Mouse (Mus musculus): ENCODE data around the gene Gm17720. TPM values are rescaled to one million over a fixed set of nuclear protein-coding genes. Genes with fewer than 3 reads are reported as not detected.

Gm17720 gene
- total RNA-seq, 4 experiments from 2014 or later: not detected

- DNase-seq (ENCODE audit: low spot score): no peak
Observed at GRCm38 (mm10) chr8:110039659-110040058, 62.9 kb downstream of the Gm17720 start, which contains the start of gene Chst4. Gene Chst4 (minus strand): TSS chr8:110039740.

- no peak for DNase-seq (ENCODE audit: low spot score)
Observed at GRCm38 (mm10) chr8:110039216-110039615, 63.3 kb downstream of the Gm17720 start.

GRCm38 (mm10) chr8:110036156-110036555, 66.4 kb downstream of the Gm17720 start:
- DNase-seq (ENCODE audit: low spot score): no peak

GRCm38 (mm10) chr8:110034331-110034730, 68.2 kb downstream of the Gm17720 start:
- no peak for DNase-seq (ENCODE audit: low spot score)

GRCm38 (mm10) chr8:110033771-110034170, 68.8 kb downstream of the Gm17720 start:
- peak; percentile 4 for DNase-seq (ENCODE audit: low spot score)

Other genes starting within 250 kb of the Gm17720 start
- gene Phlpp2, start 234.2 kb downstream of the Gm17720 start, total RNA-seq (2022): 1 to 10 TPM; 3.1 to 4.8 (median 4.2) TPM
- under 1 TPM in 2 of 4 experiments, not detected in 2; 0.17 to 0.53 TPM for gene Marveld3, start 140.6 kb downstream of the Gm17720 start, total RNA-seq (2022)
- gene Tat, start 112.3 kb downstream of the Gm17720 start, total RNA-seq (2022): 1 to 10 TPM in 1 of 4 experiments, under 1 TPM in 3; 0.14 to 2.0 (median 0.41) TPM
- 1 to 10 TPM; 2.2 to 7.2 (median 3.2) TPM for gene Chst4, start 63.0 kb downstream of the Gm17720 start, total RNA-seq (2022)
- 1 to 10 TPM; 5.7 to 9.3 (median 7.7) TPM for gene Zfp612, start 23.0 kb downstream of the Gm17720 start, total RNA-seq (2022)
- gene Gm21964, start 1.5 kb downstream of the Gm17720 start, total RNA-seq (2022): not detected
- not detected for gene Calb2, start 65.5 kb upstream of the Gm17720 start, total RNA-seq (2022)
- 1 to 10 TPM; 2.2 to 3.0 (median 2.6) TPM for gene Cmtr2, start 112.9 kb upstream of the Gm17720 start, total RNA-seq (2022)
- under 1 TPM; 0.09 to 0.23 (median 0.13) TPM for gene Hydin, start 164.2 kb upstream of the Gm17720 start, total RNA-seq (2022)